Mouse (Mus musculus) hindbrain, embryonic 13.5 days (tissue): Measurements from ENCODE around the gene Tmem164. TPM values are rescaled to one million over a fixed set of nuclear protein-coding genes. Genes with fewer than 3 reads are reported as not detected.

ENCODE experiments used
- ATAC-seq: fragments of 200-750 bp; cut with Nextera tagmentation; 2 replicates; pipeline ENCODE4 v1.8.0; 2017; ENCODE audit warnings: moderate TSS enrichment; ENCODE audit not compliant: low FRiP score
- H3K27ac ChIP-seq: fragments of 300-500 bp; sonication (generic); 2 replicates; pipeline ENCODE4 v1.5.1; 2015; ENCODE audit warnings: inconsistent platforms, mild to moderate bottlenecking, moderate library complexity
- H3K27me3 ChIP-seq: fragments of 300-500 bp; sonication (generic); 2 replicates; pipeline ENCODE4 v1.6.1; 2015; ENCODE audit warnings: mild to moderate bottlenecking, inconsistent platforms
- H3K36me3 ChIP-seq: fragments of 300-500 bp; sonication (generic); 2 replicates; pipeline ENCODE4 v1.6.1; 2015; ENCODE audit warnings: mild to moderate bottlenecking, inconsistent platforms
- H3K4me1 ChIP-seq: fragments of 300-500 bp; sonication (generic); replicated peaks from 2 replicates; pipeline ENCODE4 v1.6.1; 2015; ENCODE audit warnings: inconsistent platforms
- H3K4me2 ChIP-seq: fragments of 300-500 bp; sonication (generic); 2 replicates; pipeline ENCODE4 v1.6.1; 2015; ENCODE audit warnings: inconsistent platforms, mild to moderate bottlenecking, moderate library complexity
- H3K4me3 ChIP-seq: fragments of 300-500 bp; sonication (generic); 2 replicates; pipeline ENCODE4 v1.5.1; 2015; ENCODE audit warnings: mild to moderate bottlenecking, inconsistent platforms
- H3K9ac ChIP-seq: fragments of 300-500 bp; sonication (generic); 2 replicates; pipeline ENCODE4 v1.6.1; 2015; ENCODE audit warnings: mild to moderate bottlenecking, inconsistent platforms
- H3K9me3 ChIP-seq: fragments of 300-500 bp; sonication (generic); 2 replicates; pipeline ENCODE4 v1.6.1; 2016; ENCODE audit warnings: inconsistent platforms
- WGBS: fragments of 180-500 bp; shearing (Covaris S2); methylation state at CpG from one replicate; pipeline ENCODE4 v1.1.7; 2015; 5-methylcytosine and 5-hydroxymethylcytosine counted together
- polyA plus RNA-seq: library from polyadenylated mRNA; unstranded; fragments of >200 nt; fragmentation: Nextera tagmentation; extraction: Ambion mirVana; gene quantifications from 2 replicates; pipeline ENCODE4 v1.2.1, GENCODE M21; 2015

The Tmem164 gene
- polyA plus RNA-seq, 1 experiment from 2014 or later, result 28.4 TPM

DNA sequence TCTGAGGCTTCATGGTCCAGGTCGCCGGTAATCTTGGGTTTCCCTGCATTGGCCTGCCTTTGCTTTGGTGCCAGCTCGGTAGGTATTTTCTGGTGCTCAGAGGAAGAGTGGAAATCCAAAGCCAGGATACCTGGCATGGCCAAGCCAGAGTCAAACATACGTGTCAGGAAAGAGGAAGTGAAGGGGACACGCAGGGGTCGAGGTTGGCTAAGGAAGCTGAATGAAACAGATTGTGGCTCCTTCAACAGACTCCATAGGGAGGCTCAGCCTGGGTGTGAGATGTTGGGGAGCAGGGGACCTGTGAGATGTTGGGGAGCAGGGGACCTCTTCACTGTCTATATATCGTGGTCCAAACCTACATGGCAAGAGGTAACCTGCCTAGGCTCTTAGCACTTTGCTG lies 155.2 kb downstream of the Tmem164 start:
- no peak for ATAC-seq
- Histone ChIP-seq H3K4me3 (no peak overlapping the region), H3K27me3 (0 out of 2 replicates have a peak, but pooled peaks cover 5% of the 10 kb centered on the region), H3K9me3 (no peaks in the 10 kb centered on the region), H3K27ac (no peak overlapping the region), H3K36me3 (no peaks in the 10 kb centered on the region), H3K4me1 (no peaks in the 10 kb centered on the region), H3K4me2 (no peak overlapping the region), H3K9ac (no peak overlapping the region)
- WGBS, result 95% methylated on average over 7 of the region's 7 CpGs

DNA sequence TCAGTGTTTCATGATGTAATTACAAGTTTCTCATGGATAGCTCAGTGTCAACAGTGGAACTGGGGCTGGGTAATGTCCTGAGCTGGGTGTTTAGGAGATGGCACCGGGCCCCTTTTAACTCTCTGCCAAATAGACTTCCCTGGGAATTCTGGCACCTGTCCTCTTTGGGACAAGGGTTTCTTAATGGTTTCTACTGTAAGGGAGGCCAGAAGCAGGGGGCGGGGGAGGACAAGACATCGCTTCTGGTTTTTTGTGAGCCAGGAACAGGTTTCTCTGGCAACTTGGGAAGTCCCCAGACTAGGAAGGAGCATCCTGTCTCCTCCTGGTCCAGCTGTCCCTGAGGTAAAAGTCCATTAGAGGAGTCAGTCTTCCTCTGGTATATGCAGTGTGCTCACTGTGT lies 156.1 kb downstream of the Tmem164 start:
- no peaks in the 10 kb centered on the region for H3K9me3 ChIP-seq
- no peak for ATAC-seq
- H3K36me3 ChIP-seq, result no peaks in the 10 kb centered on the region
- H3K4me2 ChIP-seq, result no peak overlapping the region
- H3K9ac ChIP-seq, result no peak overlapping the region
- H3K27ac ChIP-seq, result no peak overlapping the region
- 0 out of 2 replicates have a peak, but pooled peaks cover 2% of the 10 kb centered on the region for H3K27me3 ChIP-seq
- 94% methylated on average over 3 of the region's 3 CpGs for WGBS
- no peaks in the 10 kb centered on the region for H3K4me1 ChIP-seq
- H3K4me3 ChIP-seq, result no peak overlapping the region

DNA sequence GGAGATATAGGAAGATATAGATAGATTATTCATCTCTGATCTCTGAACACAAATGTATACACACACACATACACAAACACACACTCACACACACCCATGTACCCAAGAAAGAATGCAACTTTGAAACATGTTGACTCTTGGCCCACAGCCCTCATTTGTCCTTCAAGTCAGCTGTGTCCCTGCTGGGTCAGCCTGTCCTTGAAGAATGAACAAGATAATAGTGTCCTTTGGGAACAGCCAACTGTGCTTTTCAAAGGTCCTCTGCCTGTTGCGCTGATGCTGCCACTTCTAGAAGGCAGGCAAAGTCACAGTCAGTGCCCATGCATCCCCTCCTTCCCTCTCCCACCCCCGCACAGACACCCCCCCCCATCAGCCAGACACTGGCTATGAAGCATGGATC lies 157.6 kb downstream of the Tmem164 start:
- Histone ChIP-seq H3K9ac (no peak overlapping the region), H3K4me1 (no peaks in the 10 kb centered on the region), H3K4me2 (no peak overlapping the region), H3K36me3 (no peaks in the 10 kb centered on the region), H3K9me3 (no peaks in the 10 kb centered on the region), H3K4me3 (no peak overlapping the region), H3K27me3 (0 out of 2 replicates have a peak, but pooled peaks cover 2% of the 10 kb centered on the region), H3K27ac (no peak overlapping the region)
- no peak for ATAC-seq
- WGBS, result 79% methylated on average over 2 of the region's 2 CpGs

DNA sequence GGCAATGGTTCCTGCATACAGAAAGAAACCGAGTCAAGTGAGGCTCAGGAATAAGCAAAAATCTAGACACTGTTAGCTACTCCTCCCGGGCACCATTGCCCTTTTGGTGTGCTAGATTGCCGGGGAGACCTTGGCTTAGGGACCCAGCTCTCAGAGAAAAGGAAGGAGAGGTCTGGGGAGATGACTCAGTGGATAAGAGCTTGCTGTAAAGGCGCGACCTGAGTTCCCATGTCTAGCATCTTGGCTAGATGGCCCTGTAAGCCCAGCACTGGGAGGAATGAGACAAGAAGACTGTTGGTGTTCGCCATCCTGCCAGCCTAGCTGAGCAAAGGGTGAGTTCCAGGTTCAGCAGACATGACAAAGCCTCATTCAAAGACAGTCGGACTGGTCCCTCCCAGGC lies 158.2 kb downstream of the Tmem164 start:
- Histone ChIP-seq H3K27me3 (0 out of 2 replicates have a peak, but pooled peaks cover 2% of the 10 kb centered on the region), H3K4me3 (no peak overlapping the region), H3K9me3 (no peaks in the 10 kb centered on the region), H3K4me2 (no peak overlapping the region), H3K9ac (no peak overlapping the region), H3K36me3 (no peaks in the 10 kb centered on the region), H3K27ac (no peak overlapping the region), H3K4me1 (no peaks in the 10 kb centered on the region)
- no peak for ATAC-seq
- 88% methylated on average over 7 of the region's 7 CpGs for WGBS

DNA sequence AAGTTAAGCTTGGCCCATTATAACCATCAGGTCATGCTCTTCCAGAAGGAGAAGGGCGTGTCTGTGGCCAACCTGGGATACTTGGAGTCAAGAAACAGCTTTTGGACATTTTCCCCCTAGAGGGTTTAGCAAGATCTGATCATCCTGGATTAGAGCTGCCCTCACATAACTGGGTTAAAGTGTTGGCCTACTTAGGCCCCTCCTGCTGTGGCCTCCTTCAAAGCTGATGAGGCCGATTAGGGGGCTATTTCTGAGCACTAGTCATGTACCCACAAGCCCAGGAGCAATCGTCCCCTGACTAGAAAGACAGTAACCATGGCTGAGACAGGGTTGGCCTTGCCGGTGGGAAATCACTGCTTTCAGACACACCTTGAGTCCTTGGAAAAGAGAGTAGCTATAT lies 160.7 kb downstream of the Tmem164 start:
- 86% methylated on average over 4 of the region's 4 CpGs for WGBS

DNA sequence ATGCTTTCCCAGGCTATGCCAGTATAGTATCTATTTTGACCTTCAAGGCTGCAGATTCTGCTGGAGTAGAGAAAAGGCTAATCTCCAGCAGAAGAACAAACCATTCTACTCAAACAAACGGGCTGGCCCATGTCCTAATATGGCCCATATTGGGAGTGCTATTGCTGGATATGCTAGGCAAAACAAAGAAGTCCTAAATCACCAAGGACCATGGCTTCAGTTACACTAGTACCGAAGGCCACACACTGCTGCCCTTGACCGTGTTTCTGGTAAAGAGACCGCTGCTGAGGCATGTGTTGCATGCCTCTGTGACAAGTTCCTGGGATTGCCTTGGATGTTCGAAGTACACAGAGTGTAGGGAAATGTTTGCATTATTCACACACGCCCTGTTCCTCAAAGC lies 165.1 kb downstream of the Tmem164 start:
- 88% methylated on average over 6 of the region's 6 CpGs for WGBS
- no peaks in the 10 kb centered on the region for H3K9me3 ChIP-seq
- H3K36me3 ChIP-seq, result no peaks in the 10 kb centered on the region
- no peaks in the 10 kb centered on the region for H3K4me1 ChIP-seq
- H3K27ac ChIP-seq, result no peak overlapping the region
- H3K4me2 ChIP-seq, result no peak overlapping the region
- H3K4me3 ChIP-seq, result no peak overlapping the region
- H3K27me3 ChIP-seq, result no peaks in the 10 kb centered on the region
- H3K9ac ChIP-seq, result no peak overlapping the region
- no peak for ATAC-seq

More for the DNA sequence above, 160.7 kb downstream of the Tmem164 start:
- no peak overlapping the region for H3K9ac ChIP-seq
- no peak overlapping the region for H3K27ac ChIP-seq
- H3K4me1 ChIP-seq, result no peaks in the 10 kb centered on the region
- H3K9me3 ChIP-seq, result no peaks in the 10 kb centered on the region
- ATAC-seq, result no peak
- H3K4me2 ChIP-seq, result no peak overlapping the region
- no peaks in the 10 kb centered on the region for H3K36me3 ChIP-seq
- no peak overlapping the region for H3K4me3 ChIP-seq
- H3K27me3 ChIP-seq, result no peaks in the 10 kb centered on the region

DNA sequence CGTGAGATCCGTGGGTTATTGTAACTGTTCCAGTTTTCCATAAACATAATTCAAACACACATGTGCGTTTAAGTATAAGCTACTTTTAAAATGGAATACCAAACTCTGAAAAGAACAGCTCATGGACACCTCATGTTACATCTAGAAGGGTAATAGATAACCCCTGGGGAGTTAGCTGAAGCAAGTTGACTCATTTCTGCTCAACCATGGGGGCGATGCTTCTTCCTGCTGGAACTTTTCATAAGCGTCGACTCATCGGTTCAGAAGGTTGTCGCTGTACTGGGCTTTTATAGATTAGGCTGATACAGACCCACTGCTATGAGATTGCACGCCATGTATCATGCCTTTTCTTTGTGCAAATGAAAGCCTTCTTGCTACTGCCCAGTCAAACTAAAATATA lies 166.8 kb downstream of the Tmem164 start:
- Histone ChIP-seq H3K36me3 (no peaks in the 10 kb centered on the region), H3K9ac (no peak overlapping the region), H3K4me3 (no peak overlapping the region), H3K27me3 (no peaks in the 10 kb centered on the region), H3K4me2 (no peak overlapping the region), H3K27ac (no peak overlapping the region), H3K9me3 (no peaks in the 10 kb centered on the region), H3K4me1 (no peaks in the 10 kb centered on the region)
- no peak for ATAC-seq
- 92% methylated on average over 9 of the region's 9 CpGs for WGBS

DNA sequence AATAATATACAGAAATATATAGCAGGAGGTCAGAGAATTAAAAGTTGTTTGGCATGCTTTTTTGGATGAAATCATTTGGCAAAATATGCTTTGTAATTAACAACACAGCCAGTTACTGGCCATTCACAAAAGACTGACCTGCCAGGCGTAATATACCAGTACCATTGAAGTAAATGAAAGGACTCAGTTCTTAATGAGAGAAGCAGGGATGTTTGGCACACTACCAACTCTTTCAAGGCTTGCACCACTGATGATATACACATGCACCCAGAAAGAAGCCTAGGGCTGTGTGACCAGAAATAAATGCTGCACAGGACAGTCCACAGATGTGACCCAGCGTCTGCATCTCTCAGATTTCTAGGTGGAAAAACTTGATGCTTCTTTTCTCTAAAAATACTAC lies 188.6 kb downstream of the Tmem164 start:
- H3K4me3 ChIP-seq, result no peak overlapping the region
- no peak overlapping the region for H3K4me2 ChIP-seq
- no peaks in the 10 kb centered on the region for H3K4me1 ChIP-seq
- 69% methylated on average over 2 of the region's 2 CpGs for WGBS
- H3K27ac ChIP-seq, result no peak overlapping the region
- no peak for ATAC-seq
- peaks cover 5% of the 10 kb centered on the region; the same call in 1 of the 2 replicates for H3K27me3 ChIP-seq
- no peak overlapping the region for H3K9ac ChIP-seq
- H3K36me3 ChIP-seq, result no peaks in the 10 kb centered on the region
- H3K9me3 ChIP-seq, result no peaks in the 10 kb centered on the region

DNA sequence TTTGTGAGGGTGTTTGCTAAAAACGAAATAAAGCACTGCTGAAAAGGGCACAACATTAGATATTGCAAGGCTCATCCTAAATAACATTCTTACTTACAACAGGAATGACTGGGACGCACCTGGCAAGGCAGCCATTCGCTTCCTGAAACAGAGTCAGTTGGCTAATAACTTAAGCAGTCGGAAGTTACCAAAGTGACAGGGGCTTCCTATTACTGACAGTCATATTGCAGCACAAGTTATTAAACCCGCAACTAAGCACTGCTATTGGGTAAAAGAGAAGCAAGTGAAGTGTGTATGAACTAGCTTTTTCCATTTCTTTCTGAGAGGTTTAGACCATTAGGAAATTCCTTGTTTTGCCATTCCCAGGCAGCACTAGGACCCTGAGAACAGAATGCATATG lies 201.0 kb downstream of the Tmem164 start:
- Histone ChIP-seq H3K9ac (no peak overlapping the region), H3K4me2 (no peak overlapping the region), H3K27ac (no peak overlapping the region), H3K36me3 (no peaks in the 10 kb centered on the region), H3K9me3 (no peaks in the 10 kb centered on the region), H3K4me1 (no peaks in the 10 kb centered on the region), H3K27me3 (peaks cover 5% of the 10 kb centered on the region; the same call in 1 of the 2 replicates), H3K4me3 (no peak overlapping the region)
- no peak for ATAC-seq
- WGBS, result 93% methylated on average over 5 of the region's 5 CpGs

DNA sequence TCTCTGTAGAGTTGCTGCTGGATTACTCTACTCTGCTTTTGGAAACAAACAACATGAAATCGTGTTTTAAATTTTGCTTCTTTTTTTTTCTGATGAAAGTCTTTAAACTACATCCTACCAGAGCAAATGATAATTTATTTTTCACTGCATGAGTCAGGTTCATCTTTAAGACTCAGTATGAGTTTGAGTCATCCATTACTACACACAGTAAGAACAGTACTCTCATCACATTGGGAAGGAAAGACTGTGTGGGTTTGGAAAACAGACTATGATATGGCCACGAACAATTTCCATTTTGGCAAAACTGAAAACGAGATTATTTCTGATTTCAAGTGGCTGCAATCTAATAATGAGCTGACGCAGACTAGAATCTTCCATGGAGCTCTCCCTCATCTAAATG lies 202.4 kb downstream of the Tmem164 start:
- no peak overlapping the region for H3K27ac ChIP-seq
- H3K9ac ChIP-seq, result no peak overlapping the region
- H3K4me3 ChIP-seq, result no peak overlapping the region
- H3K9me3 ChIP-seq, result no peaks in the 10 kb centered on the region
- ATAC-seq, result no peak
- no peaks in the 10 kb centered on the region for H3K4me1 ChIP-seq
- H3K4me2 ChIP-seq, result no peak overlapping the region
- 90% methylated on average over 4 of the region's 4 CpGs for WGBS
- H3K27me3 ChIP-seq, result peaks cover 9% of the 10 kb centered on the region; the same call in 1 of the 2 replicates
- no peaks in the 10 kb centered on the region for H3K36me3 ChIP-seq

DNA sequence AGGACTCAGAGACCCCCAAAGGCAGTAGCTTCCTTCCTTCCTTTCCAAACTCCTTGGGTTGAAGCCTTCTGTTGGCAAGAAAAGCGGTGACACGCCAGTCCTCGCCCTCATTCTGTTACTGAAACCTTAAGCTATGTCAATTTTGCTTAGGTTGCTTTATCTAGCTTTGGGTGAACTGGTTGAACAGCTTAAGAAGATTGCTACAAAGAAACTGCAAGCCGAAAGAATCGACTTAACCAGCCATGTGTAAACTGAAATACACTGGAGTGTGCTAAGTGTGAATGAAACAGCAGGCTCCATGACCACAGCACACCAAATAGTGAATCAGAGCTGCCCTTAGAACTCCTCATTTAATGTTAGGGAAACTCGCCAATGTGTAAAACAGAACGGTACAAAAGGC lies 204.8 kb downstream of the Tmem164 start:
- H3K4me2 ChIP-seq, result no peak overlapping the region
- WGBS, result 91% methylated on average over 7 of the region's 7 CpGs
- no peak overlapping the region for H3K9ac ChIP-seq
- H3K36me3 ChIP-seq, result no peaks in the 10 kb centered on the region
- no peak overlapping the region for H3K4me3 ChIP-seq
- no peak overlapping the region for H3K27ac ChIP-seq
- no peaks in the 10 kb centered on the region for H3K4me1 ChIP-seq
- no peaks in the 10 kb centered on the region for H3K9me3 ChIP-seq
- ATAC-seq, result no peak
- peaks cover 7% of the 10 kb centered on the region; the same call in 1 of the 2 replicates for H3K27me3 ChIP-seq
